Mouse (Mus musculus) liver, embryonic 13.5 days (tissue): ENCODE measurements around the gene Frs2. TPM values are rescaled to one million over a fixed set of nuclear protein-coding genes. Genes with fewer than 3 reads are reported as not detected.
A peak's percentile ranks its signal among the peaks of the same experiment; 100 is the strongest.

Experiments
- ATAC-seq: fragments of 200-750 bp; cut with Nextera tagmentation; 2 replicates; pipeline ENCODE4 v1.8.0; 2017; ENCODE audit warnings: low read depth, mild to moderate bottlenecking, moderate number of reproducible peaks, moderate library complexity
- DNase-seq: peaks from one replicate; pipeline ENCODE4 v3.0.0; 2022
- H3K27ac ChIP-seq: fragments of 300-500 bp; sonication (generic); 2 replicates; pipeline ENCODE4 v1.5.1; 2015; ENCODE audit warnings: moderate library complexity, mild to moderate bottlenecking, inconsistent platforms
- H3K27me3 ChIP-seq: fragments of 300-500 bp; sonication (generic); 2 replicates; pipeline ENCODE4 v1.6.1; 2015; ENCODE audit warnings: mild to moderate bottlenecking, inconsistent platforms
- H3K36me3 ChIP-seq: fragments of 300-500 bp; sonication (generic); 2 replicates; pipeline ENCODE4 v1.6.1; 2015; ENCODE audit warnings: mild to moderate bottlenecking, inconsistent platforms
- H3K4me1 ChIP-seq: fragments of 300-500 bp; sonication (generic); replicated peaks from 2 replicates; pipeline ENCODE4 v1.6.1; 2015; ENCODE audit warnings: inconsistent platforms
- H3K4me2 ChIP-seq: fragments of 300-500 bp; sonication (generic); 2 replicates; pipeline ENCODE4 v1.6.1; 2015; ENCODE audit warnings: inconsistent platforms, mild to moderate bottlenecking, moderate library complexity
- H3K4me3 ChIP-seq: fragments of 300-500 bp; sonication (generic); replicated peaks from 2 replicates; pipeline ENCODE4 v1.5.1; 2015; ENCODE audit warnings: mild to moderate bottlenecking, inconsistent platforms
- H3K9ac ChIP-seq: fragments of 300-500 bp; sonication (generic); 2 replicates; pipeline ENCODE4 v1.6.1; 2015; ENCODE audit warnings: mild to moderate bottlenecking, inconsistent platforms
- H3K9me3 ChIP-seq: fragments of 300-500 bp; sonication (generic); replicated peaks from 2 replicates; pipeline ENCODE4 v1.6.1; 2016; ENCODE audit warnings: inconsistent platforms
- WGBS: fragments of 180-500 bp; shearing (Covaris S2); methylation state at CpG from one replicate; pipeline ENCODE4 v1.1.7; 2015; ENCODE audit not compliant: insufficient replicate concordance; 5-methylcytosine and 5-hydroxymethylcytosine counted together
- polyA plus RNA-seq: library from polyadenylated mRNA; unstranded; fragments of >200 nt; fragmentation: Nextera tagmentation; extraction: Ambion mirVana; gene quantifications from 2 replicates; pipeline ENCODE4 v1.2.1, GENCODE M21; 2015

Gene Frs2
- polyA plus RNA-seq, 1 experiment from 2014 or later: 8.1 TPM

DNA sequence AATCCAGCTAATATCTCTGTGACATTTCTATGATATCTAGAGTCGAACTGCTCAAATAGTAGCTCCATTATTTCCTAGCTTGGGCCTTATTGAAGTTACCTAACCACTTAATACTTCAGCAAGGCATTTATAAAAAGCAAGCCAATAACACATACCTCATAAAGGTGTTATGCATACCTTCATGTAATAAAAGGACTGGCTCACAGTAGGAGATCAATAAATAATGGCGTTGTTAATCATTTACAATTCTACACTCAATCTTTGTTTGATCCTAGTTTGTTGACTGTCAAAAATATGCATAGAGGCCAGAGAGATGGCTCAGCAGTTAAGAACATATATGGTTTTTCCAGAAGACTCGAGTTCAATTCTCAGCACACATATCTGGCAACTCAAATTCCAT, 26.9 kb downstream of the Frs2 start:
- no peak for ATAC-seq
- 80% methylated on average over 3 of the region's 3 CpGs for WGBS
- Histone ChIP-seq H3K4me2 (no peak overlapping the region), H3K27ac (peak overlapping the region; percentile 79), H3K9me3 (no peaks in the 10 kb centered on the region), H3K27me3 (no peaks in the 10 kb centered on the region), H3K36me3 (peaks cover 21% of the 10 kb centered on the region), H3K9ac (no peak overlapping the region), H3K4me1 (peaks cover 74% of the 10 kb centered on the region), H3K4me3 (no peak overlapping the region)
- DNase-seq: no peak

DNA sequence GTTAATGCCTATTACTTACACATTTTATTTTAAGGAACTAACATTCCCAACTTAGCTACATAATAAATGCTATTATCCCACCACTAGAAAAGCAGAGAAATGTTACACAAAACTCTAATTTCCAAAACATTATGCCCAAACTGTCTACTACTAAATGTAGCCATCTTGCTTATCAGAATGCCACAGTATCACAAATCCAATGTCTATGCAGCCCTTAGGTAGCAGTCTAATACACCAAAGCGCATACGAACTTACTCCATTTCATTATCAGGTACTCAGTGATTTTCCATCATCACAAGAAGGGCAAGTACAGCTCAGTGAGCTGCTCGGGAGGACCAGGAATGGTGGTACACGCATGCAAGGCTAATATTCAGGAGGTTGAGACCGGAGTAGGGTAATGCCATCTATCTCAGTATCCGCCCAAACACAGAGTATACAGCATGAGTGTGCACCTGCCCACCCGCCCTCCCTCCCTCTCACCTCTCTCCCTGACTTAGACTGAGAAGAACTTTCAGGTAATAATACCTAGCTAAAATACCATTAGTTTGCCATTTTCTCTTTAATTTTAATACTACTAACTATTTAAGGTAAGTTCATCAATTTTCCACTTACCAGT, 28.2 kb downstream of the Frs2 start:
- no peaks in the 10 kb centered on the region for H3K27me3 ChIP-seq
- ATAC-seq (peak; percentile 93), DNase-seq (no peak)
- WGBS: 63% methylated on average over 7 of the region's 7 CpGs
- H3K36me3 ChIP-seq: peaks cover 10% of the 10 kb centered on the region
- peak overlapping the region; percentile 48 for H3K4me2 ChIP-seq
- H3K9me3 ChIP-seq: no peaks in the 10 kb centered on the region
- H3K4me3 ChIP-seq: no peak overlapping the region
- peak overlapping the region; percentile 83 for H3K27ac ChIP-seq
- H3K4me1 ChIP-seq: peaks cover 72% of the 10 kb centered on the region
- peak overlapping the region; percentile 26; the same call in 1 of the 2 replicates for H3K9ac ChIP-seq

DNA sequence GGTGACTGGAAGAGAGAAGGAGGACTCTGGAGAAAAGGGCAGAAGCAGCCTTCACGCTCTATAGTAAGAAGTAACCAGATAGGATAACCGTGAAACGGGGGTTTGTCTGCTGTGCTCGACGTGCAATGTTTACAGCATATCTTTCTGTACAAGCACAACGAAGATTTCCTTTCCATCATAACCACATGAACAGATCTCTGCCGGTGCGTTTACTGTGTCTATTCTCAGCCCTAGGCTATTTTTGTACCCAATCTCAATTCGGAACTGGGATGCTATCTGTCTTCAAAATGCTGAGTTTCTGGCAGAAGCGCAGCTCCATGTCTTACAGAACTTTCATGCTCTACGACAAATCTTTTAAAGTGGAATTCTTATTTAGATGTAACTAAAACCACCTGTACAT, 28.8 kb downstream of the Frs2 start:
- H3K9me3 ChIP-seq: no peaks in the 10 kb centered on the region
- DNase-seq: no peak
- WGBS: 17% methylated on average over 11 of the region's 11 CpGs
- peaks cover 73% of the 10 kb centered on the region for H3K4me1 ChIP-seq
- no peaks in the 10 kb centered on the region for H3K27me3 ChIP-seq
- peak overlapping the region; percentile 47 for H3K4me2 ChIP-seq
- peak overlapping the region; percentile 43 for H3K9ac ChIP-seq
- peaks cover 10% of the 10 kb centered on the region for H3K36me3 ChIP-seq
- H3K4me3 ChIP-seq: peak overlapping the region; percentile 23
- peak overlapping the region; percentile 72 for H3K27ac ChIP-seq
- 0 out of 2 replicates have a peak, but pooled peaks have one; percentile 36 for ATAC-seq

DNA sequence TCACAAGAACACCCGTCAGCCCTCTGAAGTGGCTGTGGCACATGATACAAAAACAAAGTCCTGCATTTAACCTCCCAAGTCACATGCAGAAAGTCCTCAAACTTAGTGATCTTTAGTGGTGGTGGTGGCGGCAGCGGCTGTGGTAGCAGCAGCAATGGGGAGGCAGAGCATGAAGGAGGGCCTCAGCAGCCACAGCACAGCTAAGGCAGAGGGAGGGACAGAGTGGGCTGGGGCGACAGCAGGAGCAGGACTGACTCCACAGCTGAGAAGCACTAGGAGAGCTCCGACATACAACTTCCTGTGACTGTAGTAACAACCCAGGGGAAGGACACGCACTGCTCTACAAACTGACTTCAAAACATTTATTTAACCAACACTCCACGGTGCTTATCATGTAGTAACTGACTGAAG, 29.9 kb downstream of the Frs2 start:
- peak overlapping the region; percentile 44; the same call in 1 of the 2 replicates for H3K9ac ChIP-seq
- peaks cover 10% of the 10 kb centered on the region for H3K36me3 ChIP-seq
- no peak overlapping the region for H3K4me3 ChIP-seq
- no peaks in the 10 kb centered on the region for H3K27me3 ChIP-seq
- H3K4me2 ChIP-seq: no peak overlapping the region
- no peaks in the 10 kb centered on the region for H3K9me3 ChIP-seq
- 47% methylated on average over 7 of the region's 7 CpGs for WGBS
- DNase-seq (no peak), ATAC-seq (no peak)
- peak overlapping the region; percentile 15 for H3K27ac ChIP-seq
- H3K4me1 ChIP-seq: peaks cover 81% of the 10 kb centered on the region

DNA sequence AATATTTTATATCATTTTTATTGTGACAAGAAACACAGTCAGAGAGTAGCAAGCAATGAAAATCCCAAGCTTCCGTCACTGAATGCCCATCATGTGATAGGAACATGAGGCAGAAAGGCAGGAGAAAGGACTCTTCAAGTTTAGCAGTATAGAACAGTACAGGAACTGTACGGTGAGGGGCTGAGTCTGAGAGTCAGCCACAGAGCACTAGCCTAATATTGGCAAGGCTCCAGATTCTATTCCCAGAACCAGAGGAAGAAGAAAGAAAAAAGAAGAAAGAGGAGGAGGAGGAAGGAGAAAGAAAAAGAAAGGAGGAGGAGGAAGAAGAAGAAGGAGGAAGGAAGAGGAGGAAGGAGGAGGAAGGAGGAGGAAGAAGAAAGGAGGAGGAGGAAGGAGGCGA, 32.7 kb downstream of the Frs2 start:
- H3K27me3 ChIP-seq: no peaks in the 10 kb centered on the region
- ATAC-seq: no peak
- peak overlapping the region; percentile 47; the same call in 1 of the 2 replicates for H3K27ac ChIP-seq
- no peak overlapping the region for H3K4me3 ChIP-seq
- H3K36me3 ChIP-seq: peaks cover 10% of the 10 kb centered on the region
- peak overlapping the region; percentile 47; the same call in 1 of the 2 replicates for H3K9ac ChIP-seq
- H3K4me2 ChIP-seq: no peak overlapping the region
- 75% methylated on average over 3 of the region's 3 CpGs for WGBS
- H3K4me1 ChIP-seq: peaks cover 89% of the 10 kb centered on the region
- DNase-seq: no peak
- no peaks in the 10 kb centered on the region for H3K9me3 ChIP-seq

DNA sequence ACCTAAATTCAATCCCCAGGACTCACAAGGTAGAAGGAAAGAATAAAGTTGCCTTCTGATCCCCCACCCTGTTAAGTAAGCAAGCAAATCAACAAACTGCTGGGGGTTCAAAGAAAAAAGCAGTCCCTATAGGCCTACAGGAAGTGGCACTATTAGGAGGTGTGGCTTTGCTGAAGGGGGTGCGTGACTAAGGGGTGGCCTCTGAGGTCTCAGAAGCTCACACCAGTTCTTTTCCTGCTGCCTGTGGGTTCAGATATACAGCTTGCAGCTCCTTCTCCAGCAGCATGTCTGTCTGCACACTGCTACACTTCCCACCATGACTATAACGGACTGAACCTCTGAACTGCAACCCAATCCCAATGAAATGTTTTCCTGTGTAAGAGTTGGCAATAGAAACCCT, 35.8 kb downstream of the Frs2 start:
- Histone ChIP-seq H3K4me3 (no peak overlapping the region; the same call in 1 of the 2 replicates), H3K9me3 (no peaks in the 10 kb centered on the region), H3K9ac (peak overlapping the region; percentile 44), H3K4me1 (peaks cover 88% of the 10 kb centered on the region), H3K4me2 (peak overlapping the region; percentile 40), H3K27ac (peak overlapping the region; percentile 87), H3K27me3 (no peaks in the 10 kb centered on the region), H3K36me3 (peaks cover 2% of the 10 kb centered on the region)
- peak; percentile 89 for ATAC-seq
- 5% methylated on average over 2 of the region's 2 CpGs for WGBS
- DNase-seq: peak; percentile 72

DNA sequence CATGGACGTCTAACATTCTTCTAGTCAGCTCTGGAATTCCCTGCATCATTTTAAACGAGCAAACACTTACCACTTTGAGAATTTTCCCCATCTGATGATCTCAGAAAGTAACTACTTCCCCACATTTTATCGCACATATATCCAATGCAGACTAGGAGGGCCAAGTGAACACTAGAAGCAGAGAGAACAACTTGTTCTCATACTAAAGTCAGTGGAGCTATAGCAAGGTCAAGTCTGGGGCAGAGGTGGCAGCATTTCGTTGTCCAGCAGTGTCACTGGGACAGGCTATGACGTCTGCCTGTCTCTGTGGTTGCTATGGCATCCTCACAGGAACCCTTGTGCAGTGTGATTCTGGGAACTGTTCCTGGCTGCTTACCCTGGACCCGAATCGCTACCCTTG, 36.9 kb downstream of the Frs2 start:
- no peak for DNase-seq

DNA sequence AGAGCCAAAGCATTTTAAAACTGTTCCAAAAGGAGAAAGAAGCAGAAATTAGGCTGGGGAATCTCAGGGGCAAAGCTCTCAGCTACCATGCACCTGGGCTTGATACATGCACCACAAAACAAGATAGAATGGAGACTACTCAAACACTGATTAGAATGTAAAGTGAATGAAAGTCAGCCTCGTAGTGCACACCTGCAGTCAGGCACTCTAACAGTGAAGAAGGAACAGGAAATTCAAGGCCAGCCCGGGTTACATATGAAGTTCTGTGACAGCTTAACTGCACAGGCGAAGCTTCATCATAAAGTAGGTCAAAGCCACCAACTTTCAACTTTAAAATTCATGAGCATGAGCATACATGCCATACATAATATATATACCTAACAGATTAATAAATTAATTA, 38.1 kb downstream of the Frs2 start:
- Histone ChIP-seq H3K27me3 (no peaks in the 10 kb centered on the region), H3K9ac (peak overlapping the region; percentile 24; the same call in 1 of the 2 replicates), H3K4me1 (peaks cover 90% of the 10 kb centered on the region), H3K4me2 (no peak overlapping the region), H3K9me3 (no peaks in the 10 kb centered on the region), H3K36me3 (peaks cover 4% of the 10 kb centered on the region; the same call in 1 of the 2 replicates), H3K4me3 (no peak overlapping the region), H3K27ac (peak overlapping the region; percentile 52)
- 34% methylated on average over 3 of the region's 3 CpGs for WGBS
- ATAC-seq (no peak), DNase-seq (no peak)

More for the DNA sequence above, 36.9 kb downstream of the Frs2 start:
- peaks cover 90% of the 10 kb centered on the region for H3K4me1 ChIP-seq
- ATAC-seq: 0 out of 2 replicates have a peak, but pooled peaks have one; percentile 16
- peaks cover 4% of the 10 kb centered on the region; the same call in 1 of the 2 replicates for H3K36me3 ChIP-seq
- 0 out of 2 replicates have a peak overlapping the region, but pooled peaks have one; percentile 37 for H3K9ac ChIP-seq
- WGBS: 60% methylated on average over 7 of the region's 7 CpGs
- H3K9me3 ChIP-seq: no peaks in the 10 kb centered on the region
- H3K4me2 ChIP-seq: peak overlapping the region; percentile 23; the same call in 1 of the 2 replicates
- no peaks in the 10 kb centered on the region for H3K27me3 ChIP-seq
- peak overlapping the region; percentile 83 for H3K27ac ChIP-seq
- H3K4me3 ChIP-seq: no peak overlapping the region

DNA sequence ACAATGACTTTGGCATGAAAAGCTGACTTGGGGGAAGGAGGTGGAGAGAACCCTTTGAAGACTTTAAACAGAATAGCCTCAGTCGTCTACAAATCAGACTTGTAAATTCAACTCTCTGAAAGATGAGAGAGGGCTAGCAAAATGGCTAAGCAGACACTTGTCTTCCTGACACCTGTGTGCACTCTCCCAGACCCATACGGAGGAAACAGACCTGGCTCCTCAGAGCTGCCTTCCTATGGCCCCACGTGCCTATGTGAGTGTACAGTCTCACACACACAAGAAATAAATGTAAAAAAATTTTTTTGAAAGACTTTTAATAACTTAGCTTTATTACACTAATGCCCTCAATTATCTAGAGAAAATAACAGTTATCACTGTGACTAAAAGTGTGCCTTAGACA, 41.6 kb downstream of the Frs2 start:
- ATAC-seq: peak; percentile 51
- no peak for DNase-seq
- Histone ChIP-seq H3K4me3 (no peak overlapping the region), H3K36me3 (peaks cover 4% of the 10 kb centered on the region; the same call in 1 of the 2 replicates), H3K4me1 (peaks cover 93% of the 10 kb centered on the region), H3K27me3 (no peaks in the 10 kb centered on the region), H3K27ac (peak overlapping the region; percentile 94), H3K4me2 (peak overlapping the region; percentile 53), H3K9ac (peak overlapping the region; percentile 69), H3K9me3 (no peaks in the 10 kb centered on the region)
- 13% methylated on average over 3 of the region's 3 CpGs for WGBS

DNA sequence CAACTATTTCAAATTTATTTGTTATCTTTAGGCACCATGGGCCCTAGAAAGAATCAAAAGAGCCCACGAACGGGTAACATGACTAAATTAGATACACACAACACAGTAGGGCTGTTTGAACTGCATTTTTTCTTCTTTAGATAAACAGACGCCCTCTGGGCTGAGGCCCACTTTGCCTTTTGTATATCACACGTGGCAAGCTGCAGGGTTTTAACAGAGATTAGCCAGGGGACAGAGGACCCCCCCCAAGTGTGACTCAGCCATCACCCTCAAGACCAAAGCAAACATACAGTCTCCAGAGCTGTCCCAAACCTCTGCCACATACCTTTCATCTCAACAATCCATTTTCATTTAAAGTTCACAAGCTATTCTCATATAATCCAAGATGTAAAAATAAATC, 42.1 kb downstream of the Frs2 start:
- peak overlapping the region; percentile 53 for H3K4me2 ChIP-seq
- peak; percentile 87 for DNase-seq
- ATAC-seq: peak; percentile 91
- H3K4me3 ChIP-seq: no peak overlapping the region; the same call in 1 of the 2 replicates
- peaks cover 90% of the 10 kb centered on the region for H3K4me1 ChIP-seq
- peak overlapping the region; percentile 94 for H3K27ac ChIP-seq
- H3K9ac ChIP-seq: peak overlapping the region; percentile 69
- no peaks in the 10 kb centered on the region for H3K27me3 ChIP-seq
- H3K36me3 ChIP-seq: peaks cover 4% of the 10 kb centered on the region; the same call in 1 of the 2 replicates
- no peaks in the 10 kb centered on the region for H3K9me3 ChIP-seq
- WGBS: 7% methylated on average over 4 of the region's 4 CpGs

DNA sequence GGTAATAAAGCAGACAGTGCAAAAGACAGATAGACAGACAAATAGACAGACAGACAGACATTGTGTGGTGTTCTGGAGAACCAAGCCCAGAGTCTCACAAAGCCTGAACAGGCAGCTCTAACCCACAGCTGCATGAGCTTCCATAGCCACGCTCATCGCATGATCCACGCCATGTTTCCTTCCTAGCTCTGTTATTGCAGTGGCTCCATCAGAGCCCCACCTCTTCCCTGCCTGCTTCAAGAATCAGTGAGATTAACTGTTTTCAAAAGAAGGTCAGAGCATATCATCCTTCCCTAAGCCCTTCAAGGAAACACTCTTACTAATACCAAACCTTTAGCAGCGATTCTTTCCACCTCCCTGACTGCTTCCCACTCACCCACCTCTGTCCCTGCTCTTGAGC, 43.3 kb downstream of the Frs2 start:
- Histone ChIP-seq H3K27me3 (no peaks in the 10 kb centered on the region), H3K4me3 (peak overlapping the region; percentile 26), H3K36me3 (peaks cover 7% of the 10 kb centered on the region; the same call in 1 of the 2 replicates), H3K4me1 (peaks cover 88% of the 10 kb centered on the region), H3K4me2 (peak overlapping the region; percentile 60), H3K9me3 (no peaks in the 10 kb centered on the region), H3K27ac (peak overlapping the region; percentile 94), H3K9ac (peak overlapping the region; percentile 67)
- ATAC-seq (peak; percentile 44), DNase-seq (peak; percentile 46)
- WGBS: 38% methylated on average over 4 of the region's 4 CpGs
